Mouse (Mus musculus) heart, postnatal 0 days (tissue): Measurements from ENCODE around the gene Olfr1099.

Experiments used
- CTCF ChIP-seq: IDR thresholded peaks from 2 replicates; pipeline ENCODE4 v1.5.1; 2016; ENCODE audit warnings: antibody characterized with exemption, control low read depth, low read depth
- EP300 ChIP-seq: IDR thresholded peaks from 2 replicates; pipeline ENCODE4 v1.6.1; 2016; ENCODE audit warnings: antibody characterized with exemption, low read depth

- TF ChIP-seq CTCF: no peak
- TF ChIP-seq EP300: no peak
Observed at GRCm38 (mm10) chr2:86991121-86991520, 30.6 kb upstream of the Olfr1099 start, which contains the start of gene Olfr1101.
